Mouse (Mus musculus): ENCODE data around the gene Grk2. TPM values are rescaled to one million over a fixed set of nuclear protein-coding genes. Genes with fewer than 3 reads are reported as not detected.

Gene Grk2
- polyA plus RNA-seq, 1 experiment, result 220 TPM

- H3K27ac ChIP-seq (ENCODE audit: insufficient read depth, low read length), result no peak overlapping the region
- H3K4me1 ChIP-seq (ENCODE audit: control insufficient read depth, insufficient read depth, low read length), result no peaks in the 10 kb centered on the region
- no peak overlapping the region for H3K4me3 ChIP-seq (ENCODE audit: insufficient read depth, low read length)
- no peak for TF ChIP-seq CTCF (IDR thresholded peaks at IDR 0.05; ENCODE audit: extremely low read depth, insufficient read depth, low read length)
- TF ChIP-seq POLR2A (IDR thresholded peaks at IDR 0.05; ENCODE audit: extremely low read depth, insufficient read depth, low read length), result no peak
These were observed 65.8 kb downstream of the Grk2 start for GRCm38 (mm10) chr19:4240247-4240668.

Other genes starting within 250 kb of the Grk2 start
- gene Gstp3, start 246.7 kb downstream of the Grk2 start, polyA plus RNA-seq (2012; rRNA removed), result not detected in 2 replicates
- not detected in 2 replicates for gene Cabp2, start 224.6 kb downstream of the Grk2 start, polyA plus RNA-seq (2012; rRNA removed)
- 44.3 and 47.3 TPM in 2 replicates for gene Cdk2ap2, start 209.0 kb downstream of the Grk2 start, polyA plus RNA-seq (2012; rRNA removed)
- 293 and 340 TPM in 2 replicates for gene Pitpnm1, start 206.2 kb downstream of the Grk2 start, polyA plus RNA-seq (2012; rRNA removed)
- 167 and 180 TPM in 2 replicates for gene Aip, start 180.4 kb downstream of the Grk2 start, polyA plus RNA-seq (2012; rRNA removed)
- gene Gpr152, start 166.4 kb downstream of the Grk2 start, polyA plus RNA-seq (2012; rRNA removed), result 0.04 TPM in 2 replicates
- gene Cabp4, start 162.2 kb downstream of the Grk2 start, polyA plus RNA-seq (2012; rRNA removed), result 0.08 and 0.17 TPM in 2 replicates
- gene Coro1b, start 157.6 kb downstream of the Grk2 start, polyA plus RNA-seq (2012; rRNA removed), result 207 and 236 TPM in 2 replicates
- 1.3 and 1.6 TPM in 2 replicates for gene Ptprcap, start 152.6 kb downstream of the Grk2 start, polyA plus RNA-seq (2012; rRNA removed)
- gene Rps6kb2, start 142.9 kb downstream of the Grk2 start, polyA plus RNA-seq (2012; rRNA removed), result 79.5 and 91.7 TPM in 2 replicates
- gene Carns1, start 130.7 kb downstream of the Grk2 start, polyA plus RNA-seq (2012; rRNA removed), result 13.4 and 21.4 TPM in 2 replicates
- 2.2 and 2.4 TPM in 2 replicates for gene Tbc1d10c, start 114.9 kb downstream of the Grk2 start, polyA plus RNA-seq (2012; rRNA removed)
- 385 and 421 TPM in 2 replicates for gene Ppp1ca, start 114.2 kb downstream of the Grk2 start, polyA plus RNA-seq (2012; rRNA removed)
- gene Rad9a, start 104.6 kb downstream of the Grk2 start, polyA plus RNA-seq (2012; rRNA removed), result 17.3 and 18.4 TPM in 2 replicates
- 2.4 and 2.8 TPM in 2 replicates for gene Clcf1, start 92.0 kb downstream of the Grk2 start, polyA plus RNA-seq (2012; rRNA removed)
- gene AC109138.7, start 91.9 kb downstream of the Grk2 start, polyA plus RNA-seq (2012; rRNA removed), result not detected in 2 replicates
- gene Pold4, start 74.3 kb downstream of the Grk2 start, polyA plus RNA-seq (2012; rRNA removed), result 38.9 and 39.7 TPM in 2 replicates
- gene Ssh3, start 37.0 kb downstream of the Grk2 start, polyA plus RNA-seq (2012; rRNA removed), result 148 and 177 TPM in 2 replicates
- 76.1 and 85.9 TPM in 2 replicates for gene Ankrd13d, start 23.1 kb downstream of the Grk2 start, polyA plus RNA-seq (2012; rRNA removed)
- gene Kdm2a, start 92.1 kb upstream of the Grk2 start, polyA plus RNA-seq (2012; rRNA removed), result 66.1 and 66.2 TPM in 2 replicates
- gene Rhod, start 133.2 kb upstream of the Grk2 start, polyA plus RNA-seq (2012; rRNA removed), result 1.3 TPM in 2 replicates
- gene Syt12, start 171.2 kb upstream of the Grk2 start, polyA plus RNA-seq (2012; rRNA removed), result 24.6 and 26.4 TPM in 2 replicates
- gene 2010003K11Rik, start 192.4 kb upstream of the Grk2 start, polyA plus RNA-seq (2012; rRNA removed), result not detected in 2 replicates
- 39.3 and 41.4 TPM in 2 replicates for gene Pcx, start 204.2 kb upstream of the Grk2 start, polyA plus RNA-seq (2012; rRNA removed)